Mouse (Mus musculus): ENCODE measurements around the gene Gal3st4.

DNA sequence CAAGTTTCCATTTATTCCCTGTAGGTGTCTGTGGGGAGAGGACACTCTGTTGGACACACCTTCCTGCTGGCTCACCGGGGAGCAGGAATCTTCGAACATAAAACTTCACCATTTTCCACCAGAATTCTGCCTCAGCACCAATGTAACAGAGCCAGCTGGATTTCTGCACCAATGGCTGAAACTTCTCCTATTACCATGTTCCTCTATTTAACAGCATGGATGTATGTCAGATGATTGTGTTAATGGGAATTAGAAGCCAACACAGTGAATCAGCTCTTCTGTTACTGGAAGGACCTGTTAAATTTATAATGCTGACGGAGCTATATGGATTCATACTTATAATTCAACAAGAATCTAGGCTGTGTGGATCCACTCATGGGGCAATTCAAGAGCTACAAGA, 43.1 kb downstream of the Gal3st4 start:
- TF ChIP-seq CTCF (IDR thresholded peaks at IDR 0.05; ENCODE audit: low read depth) = no peak
- TF ChIP-seq EP300 (IDR thresholded peaks at IDR 0.05; ENCODE audit: low read depth) = no peak
